Mouse (Mus musculus): Measurements from ENCODE around the gene Phf21a. TPM values are rescaled to one million over a fixed set of nuclear protein-coding genes. Genes with fewer than 3 reads are reported as not detected.
"Not testable (repeated sequence)": the region's sequence is repeated elsewhere in the genome, so short reads cannot be mapped to it uniquely, and the experiment has no call there.

The Phf21a gene
- polyA plus RNA-seq, 1 experiment, result 49.2 TPM

GRCm38 (mm10) chr2:92069630-92070029 is 23.3 kb upstream of the Phf21a start:
- TF ChIP-seq POLR2A (IDR thresholded peaks at IDR 0.05; ENCODE audit: low read depth, low read length), result no peak
- no peak for TF ChIP-seq CTCF (IDR thresholded peaks at IDR 0.05; ENCODE audit: extremely low read depth, insufficient read depth, insufficient read length, insufficient replicate concordance)
- 82% methylated on average over 5 of the region's 5 CpGs for WGBS
- H3K4me1 ChIP-seq (ENCODE audit: control insufficient read depth, insufficient read depth, insufficient read length), result no peaks in the 10 kb centered on the region
- no peaks in the 10 kb centered on the region for H3K36me3 ChIP-seq (ENCODE audit: control insufficient read depth, insufficient read depth, low read length)
- no peak overlapping the region for H3K4me3 ChIP-seq (ENCODE audit: extremely low read depth, insufficient read depth, insufficient read length)
- no peak for DNase-seq (ENCODE audit: low read depth in 1 of 2, low spot score in 2 of 2)
- H3K27ac ChIP-seq (ENCODE audit: insufficient read depth, low read length), result no peak overlapping the region
- H3K27me3 ChIP-seq (ENCODE audit: control insufficient read depth, insufficient read depth, low read length), result no peaks in the 10 kb centered on the region

DNA sequence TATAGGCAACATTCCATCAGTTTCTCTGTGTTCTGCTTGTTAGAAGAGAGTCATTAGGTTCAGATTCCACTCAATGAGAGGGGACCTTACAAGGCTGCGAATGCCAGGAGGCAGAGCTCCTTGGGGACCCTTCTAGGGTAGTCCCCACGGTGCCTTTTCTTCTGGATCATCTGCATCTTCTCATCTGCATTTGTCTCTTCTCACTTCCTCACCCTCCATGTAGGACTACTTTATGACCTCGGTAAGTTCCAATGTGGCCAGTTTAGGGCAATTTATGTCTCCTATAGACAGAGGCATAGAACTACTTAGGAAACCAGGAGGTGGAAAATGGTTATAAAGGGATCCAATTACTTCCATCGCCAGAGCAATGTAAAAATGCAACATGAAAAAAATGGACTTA is 21.8 kb upstream of the Phf21a start:
- Histone ChIP-seq H3K27ac (ENCODE audit: insufficient read depth, low read length) (no peak overlapping the region), H3K4me1 (ENCODE audit: control insufficient read depth, insufficient read depth, insufficient read length) (no peaks in the 10 kb centered on the region), H3K36me3 (ENCODE audit: control insufficient read depth, insufficient read depth, low read length) (no peaks in the 10 kb centered on the region), H3K4me3 (ENCODE audit: extremely low read depth, insufficient read depth, insufficient read length) (no peak overlapping the region), H3K27me3 (ENCODE audit: control insufficient read depth, insufficient read depth, low read length) (no peaks in the 10 kb centered on the region)
- WGBS, result 64% methylated on average over 4 of the region's 4 CpGs
- TF ChIP-seq CTCF (IDR thresholded peaks at IDR 0.05; ENCODE audit: extremely low read depth, insufficient read depth, insufficient read length, insufficient replicate concordance) (no peak), POLR2A (IDR thresholded peaks at IDR 0.05; ENCODE audit: low read depth, low read length) (no peak)
- DNase-seq (ENCODE audit: low read depth in 1 of 2, low spot score in 2 of 2), result no peak

DNA sequence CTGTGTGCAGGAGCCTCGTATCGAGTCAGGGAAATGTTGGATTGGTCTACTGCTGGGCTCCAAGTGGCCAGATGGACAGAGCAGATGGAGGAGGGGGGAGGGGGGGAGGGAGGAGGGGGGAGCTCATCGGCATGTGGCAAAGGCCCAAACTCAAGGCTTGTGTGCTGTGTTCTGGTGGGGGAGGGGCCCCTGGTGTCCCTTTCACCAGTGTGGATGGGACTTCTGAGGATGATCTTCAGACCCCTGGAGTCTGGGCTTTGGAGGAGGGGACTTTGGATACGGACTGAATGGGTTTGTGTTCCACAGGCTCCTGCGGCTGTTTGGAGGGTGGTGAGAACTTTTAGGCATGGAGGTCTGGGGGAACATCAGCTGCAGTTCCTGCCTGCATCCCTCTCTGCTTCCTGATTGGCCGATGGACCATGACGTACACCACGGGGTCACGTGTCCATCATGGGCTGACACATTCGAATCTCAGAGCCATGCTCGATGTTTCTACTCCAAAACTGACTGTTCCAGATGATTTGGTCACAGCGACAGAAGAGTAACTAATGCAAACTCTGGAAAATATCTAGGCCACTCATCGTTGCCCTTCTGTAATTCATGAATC is 16.7 kb upstream of the Phf21a start:
- Histone ChIP-seq H3K4me3 (ENCODE audit: extremely low read depth, insufficient read depth, insufficient read length) (no peak overlapping the region), H3K36me3 (ENCODE audit: control insufficient read depth, insufficient read depth, low read length) (no peaks in the 10 kb centered on the region), H3K27me3 (ENCODE audit: control insufficient read depth, insufficient read depth, low read length) (no peaks in the 10 kb centered on the region; the same call in 1 of the 2 replicates), H3K27ac (ENCODE audit: insufficient read depth, low read length) (no peak overlapping the region), H3K4me1 (ENCODE audit: control insufficient read depth, insufficient read depth, insufficient read length) (no peaks in the 10 kb centered on the region)
- WGBS, result 83% methylated on average over 13 of the region's 13 CpGs
- no peak for DNase-seq (ENCODE audit: low read depth in 1 of 2, low spot score in 2 of 2)
- TF ChIP-seq POLR2A (IDR thresholded peaks at IDR 0.05; ENCODE audit: low read depth, low read length), result no peak
- TF ChIP-seq CTCF (IDR thresholded peaks at IDR 0.05; ENCODE audit: extremely low read depth, insufficient read depth, insufficient read length, insufficient replicate concordance), result no peak

- Histone ChIP-seq H3K27ac (ENCODE audit: insufficient read depth, low read length) (no peak overlapping the region), H3K4me3 (ENCODE audit: extremely low read depth, insufficient read depth, insufficient read length) (no peak overlapping the region), H3K4me1 (ENCODE audit: control insufficient read depth, insufficient read depth, insufficient read length) (no peaks in the 10 kb centered on the region), H3K36me3 (ENCODE audit: control insufficient read depth, insufficient read depth, low read length) (no peaks in the 10 kb centered on the region), H3K27me3 (ENCODE audit: control insufficient read depth, insufficient read depth, low read length) (no peaks in the 10 kb centered on the region; the same call in 1 of the 2 replicates)
- WGBS, result 90% methylated on average over 4 of the region's 4 CpGs
- no peak for TF ChIP-seq CTCF (IDR thresholded peaks at IDR 0.05; ENCODE audit: extremely low read depth, insufficient read depth, insufficient read length, insufficient replicate concordance)
- DNase-seq (ENCODE audit: low read depth in 1 of 2, low spot score in 2 of 2), result no peak
Observed at GRCm38 (mm10) chr2:92082196-92082595, 10.7 kb upstream of the Phf21a start.

GRCm38 (mm10) chr2:92085721-92086120 is 7.2 kb upstream of the Phf21a start:
- Histone ChIP-seq H3K27me3 (ENCODE audit: control insufficient read depth, insufficient read depth, low read length) (no peaks in the 10 kb centered on the region), H3K36me3 (ENCODE audit: control insufficient read depth, insufficient read depth, low read length) (no peaks in the 10 kb centered on the region), H3K27ac (ENCODE audit: insufficient read depth, low read length) (no peak overlapping the region), H3K4me1 (ENCODE audit: control insufficient read depth, insufficient read depth, insufficient read length) (no peaks in the 10 kb centered on the region), H3K4me3 (ENCODE audit: extremely low read depth, insufficient read depth, insufficient read length) (no peak overlapping the region)
- no peak for DNase-seq (ENCODE audit: low read depth in 1 of 2, low spot score in 2 of 2)
- WGBS, result 21% methylated on average over 1 of the region's 1 CpGs
- TF ChIP-seq POLR2A (IDR thresholded peaks at IDR 0.05; ENCODE audit: low read depth, low read length) (no peak), CTCF (IDR thresholded peaks at IDR 0.05; ENCODE audit: extremely low read depth, insufficient read depth, insufficient read length, insufficient replicate concordance) (no peak)

- no peak for DNase-seq (ENCODE audit: low read depth in 1 of 2, low spot score in 2 of 2)
- 86% methylated on average over 4 of the region's 4 CpGs for whole genome bisulfite sequencing
- no peak overlapping the region for H3K4me3 ChIP-seq (ENCODE audit: extremely low read depth, insufficient read depth, insufficient read length)
- no peaks in the 10 kb centered on the region for H3K36me3 ChIP-seq (ENCODE audit: control insufficient read depth, insufficient read depth, low read length)
- TF ChIP-seq POLR2A (IDR thresholded peaks at IDR 0.05; ENCODE audit: low read depth, low read length) (no peak), CTCF (IDR thresholded peaks at IDR 0.05; ENCODE audit: extremely low read depth, insufficient read depth, insufficient read length, insufficient replicate concordance) (no peak)
- H3K4me1 ChIP-seq (ENCODE audit: control insufficient read depth, insufficient read depth, insufficient read length), result no peaks in the 10 kb centered on the region
- H3K27me3 ChIP-seq (ENCODE audit: control insufficient read depth, insufficient read depth, low read length), result no peaks in the 10 kb centered on the region
- no peak overlapping the region for H3K27ac ChIP-seq (ENCODE audit: insufficient read depth, low read length)
Observed at GRCm38 (mm10) chr2:92087065-92087464, 5.9 kb upstream of the Phf21a start.

- Histone ChIP-seq H3K27me3 (ENCODE audit: control insufficient read depth, insufficient read depth, low read length) (no peaks in the 10 kb centered on the region), H3K36me3 (ENCODE audit: control insufficient read depth, insufficient read depth, low read length) (no peaks in the 10 kb centered on the region), H3K27ac (ENCODE audit: insufficient read depth, low read length) (no peak overlapping the region), H3K4me3 (ENCODE audit: extremely low read depth, insufficient read depth, insufficient read length) (no peak overlapping the region), H3K4me1 (ENCODE audit: control insufficient read depth, insufficient read depth, insufficient read length) (no peaks in the 10 kb centered on the region)
- TF ChIP-seq POLR2A (IDR thresholded peaks at IDR 0.05; ENCODE audit: low read depth, low read length), result no peak
- no peak for TF ChIP-seq CTCF (IDR thresholded peaks at IDR 0.05; ENCODE audit: extremely low read depth, insufficient read depth, insufficient read length, insufficient replicate concordance)
- DNase-seq (ENCODE audit: low read depth in 1 of 2, low spot score in 2 of 2), result no peak
- 85% methylated on average over 4 of the region's 4 CpGs for WGBS
Observed at GRCm38 (mm10) chr2:92089782-92090181, 3.1 kb upstream of the Phf21a start.

GRCm38 (mm10) chr2:92093503-92093902 is 586 bp downstream of the Phf21a start:
- H3K4me3 ChIP-seq (ENCODE audit: extremely low read depth, insufficient read depth, insufficient read length); H3K27me3 ChIP-seq (ENCODE audit: control insufficient read depth, insufficient read depth, low read length); H3K36me3 ChIP-seq (ENCODE audit: control insufficient read depth, insufficient read depth, low read length); H3K27ac ChIP-seq (ENCODE audit: insufficient read depth, low read length); DNase-seq (ENCODE audit: low read depth in 1 of 2, low spot score in 2 of 2); H3K4me1 ChIP-seq (ENCODE audit: control insufficient read depth, insufficient read depth, insufficient read length): not testable (repeated sequence)
- WGBS, result 84% methylated on average over 2 of the region's 2 CpGs

All from spleen, adult 2 months (tissue).